Mouse (Mus musculus): ENCODE measurements around the gene Nup153. TPM values are rescaled to one million over a fixed set of nuclear protein-coding genes. Genes with fewer than 3 reads are reported as not detected.

The Nup153 gene
- polyA plus RNA-seq, 1 experiment from 2014 or later = 43.7 TPM

Other genes starting within 250 kb of the Nup153 start
- gene Cap2, start 226.1 kb downstream of the Nup153 start, polyA plus RNA-seq (2016; fragmentation: Nextera tagmentation; extraction: Ambion mirVana) = 10.4 and 10.9 TPM in 2 replicates
- 20.2 and 21.0 TPM in 2 replicates for gene Fam8a1, start 58.4 kb downstream of the Nup153 start, polyA plus RNA-seq (2016; fragmentation: Nextera tagmentation; extraction: Ambion mirVana)
- gene Kif13a, start 201.9 kb upstream of the Nup153 start, polyA plus RNA-seq (2016; fragmentation: Nextera tagmentation; extraction: Ambion mirVana) = 13.0 and 18.5 TPM in 2 replicates